Mouse (Mus musculus) heart, embryonic 12.5 days (tissue): ENCODE results near the gene Por. TPM values are rescaled to one million over a fixed set of nuclear protein-coding genes. Genes with fewer than 3 reads are reported as not detected.

ENCODE experiments used
- ATAC-seq: fragments of 200-750 bp; cut with Nextera tagmentation; 2 replicates; pipeline ENCODE4 v1.8.0; 2017; ENCODE audit warnings: moderate TSS enrichment, moderate library complexity; ENCODE audit not compliant: insufficient number of reproducible peaks, low FRiP score
- H3K27ac ChIP-seq: fragments of 300-500 bp; sonication (generic); 2 replicates; pipeline ENCODE4 v1.5.1; 2016; ENCODE audit warnings: mild to moderate bottlenecking, moderate library complexity; ENCODE audit not compliant: poor library complexity, severe bottlenecking
- H3K27me3 ChIP-seq: fragments of 300-500 bp; sonication (generic); replicated peaks from 2 replicates; pipeline ENCODE4 v1.6.1; 2016; ENCODE audit warnings: mild to moderate bottlenecking, moderate library complexity
- H3K36me3 ChIP-seq: fragments of 300-500 bp; sonication (generic); 2 replicates; pipeline ENCODE4 v1.6.1; 2016; ENCODE audit warnings: mild to moderate bottlenecking, moderate library complexity
- H3K4me1 ChIP-seq: fragments of 300-500 bp; sonication (generic); replicated peaks from 2 replicates; pipeline ENCODE4 v1.6.1; 2016; ENCODE audit warnings: mild to moderate bottlenecking
- H3K4me2 ChIP-seq: fragments of 300-500 bp; sonication (generic); 2 replicates; pipeline ENCODE4 v1.6.1; 2016; ENCODE audit warnings: mild to moderate bottlenecking, moderate library complexity
- H3K4me3 ChIP-seq: fragments of 300-500 bp; sonication (generic); 2 replicates; pipeline ENCODE4 v1.5.1; 2016; ENCODE audit warnings: mild to moderate bottlenecking
- H3K9ac ChIP-seq: fragments of 300-500 bp; sonication (generic); 2 replicates; pipeline ENCODE4 v1.6.1; 2016; ENCODE audit warnings: mild to moderate bottlenecking, moderate library complexity
- H3K9me3 ChIP-seq: fragments of 300-500 bp; sonication (generic); replicated peaks from 2 replicates; pipeline ENCODE4 v1.6.1; 2016; ENCODE audit warnings: mild to moderate bottlenecking, moderate library complexity
- WGBS: fragments of 180-500 bp; shearing (Covaris S2); methylation state at CpG from one replicate; pipeline ENCODE4 v1.1.7; 2016; 5-methylcytosine and 5-hydroxymethylcytosine counted together
- polyA plus RNA-seq: library from polyadenylated mRNA; unstranded; fragments of >200 nt; fragmentation: Nextera tagmentation; extraction: Ambion mirVana; gene quantifications from 2 replicates; pipeline ENCODE4 v1.2.1, GENCODE M21; 2016

Por gene
- polyA plus RNA-seq, 1 experiment from 2014 or later: 54.0 TPM

DNA sequence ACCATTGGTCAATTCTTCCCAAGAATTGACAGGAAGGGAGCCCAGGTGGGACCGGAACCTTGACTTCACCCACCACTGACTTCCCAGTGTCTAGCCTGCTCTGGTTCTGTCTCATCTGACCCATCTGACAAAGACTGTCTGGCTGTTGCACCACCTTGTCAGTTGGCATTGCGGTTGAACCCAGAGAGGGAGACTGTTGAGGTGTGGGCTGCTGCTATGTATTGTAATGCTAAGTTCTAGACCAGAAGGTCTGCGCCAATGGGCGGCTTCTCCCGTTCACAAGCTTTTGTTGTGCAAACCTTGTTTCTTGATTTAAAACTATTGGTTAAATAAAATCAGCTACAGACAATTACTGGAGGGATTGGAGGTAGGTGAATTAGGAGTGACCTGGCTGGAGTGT lies 12.7 kb upstream of the Por start:
- H3K9me3 ChIP-seq: no peaks in the 10 kb centered on the region
- H3K4me1 ChIP-seq: peaks cover 9% of the 10 kb centered on the region; the same call in 1 of the 2 replicates
- no peaks in the 10 kb centered on the region for H3K27me3 ChIP-seq
- no peak overlapping the region for H3K4me3 ChIP-seq
- H3K4me2 ChIP-seq: no peak overlapping the region
- no peaks in the 10 kb centered on the region for H3K36me3 ChIP-seq
- no peak overlapping the region for H3K27ac ChIP-seq
- 81% methylated on average over 5 of the region's 5 CpGs for WGBS
- H3K9ac ChIP-seq: no peak overlapping the region
- no peak for ATAC-seq

DNA sequence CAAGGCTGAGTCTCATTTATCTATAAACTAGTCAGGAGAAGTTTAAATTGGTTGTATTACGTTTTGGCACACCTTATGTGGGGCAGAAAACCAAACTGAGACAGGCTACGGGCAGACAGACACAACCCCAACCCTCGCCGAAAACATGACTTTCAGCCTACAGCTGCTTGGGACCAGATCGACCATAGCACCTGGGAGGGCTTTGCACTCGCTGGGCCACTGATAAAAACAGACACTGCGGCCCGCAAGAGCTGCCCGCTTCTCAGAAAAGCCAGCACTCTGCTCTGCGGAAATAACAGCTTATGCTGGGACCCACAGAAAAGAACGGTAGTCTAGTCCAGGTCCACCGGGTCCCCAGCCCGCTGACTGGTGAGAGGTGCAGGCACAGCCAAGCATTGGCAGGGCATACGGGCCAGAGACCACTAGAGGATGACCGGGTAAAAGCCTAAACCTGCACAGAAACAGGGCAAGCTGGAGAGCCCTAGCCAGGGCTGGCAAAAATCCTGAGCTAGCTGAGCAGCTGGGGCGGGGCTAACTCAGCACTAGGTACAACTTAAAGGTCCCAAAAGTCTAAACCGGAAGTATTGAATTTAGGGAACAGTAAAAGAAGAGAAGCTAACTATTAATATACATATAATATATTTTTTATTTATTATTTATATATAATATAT lies 12.0 kb upstream of the Por start:
- WGBS: 39% methylated on average over 17 of the region's 17 CpGs
- no peak for ATAC-seq
- Histone ChIP-seq H3K27ac (no peak overlapping the region), H3K9ac (no peak overlapping the region), H3K4me3 (no peak overlapping the region), H3K27me3 (no peaks in the 10 kb centered on the region), H3K36me3 (no peaks in the 10 kb centered on the region), H3K4me1 (peaks cover 9% of the 10 kb centered on the region; the same call in 1 of the 2 replicates), H3K4me2 (peak overlapping the region; percentile 47), H3K9me3 (no peaks in the 10 kb centered on the region)

DNA sequence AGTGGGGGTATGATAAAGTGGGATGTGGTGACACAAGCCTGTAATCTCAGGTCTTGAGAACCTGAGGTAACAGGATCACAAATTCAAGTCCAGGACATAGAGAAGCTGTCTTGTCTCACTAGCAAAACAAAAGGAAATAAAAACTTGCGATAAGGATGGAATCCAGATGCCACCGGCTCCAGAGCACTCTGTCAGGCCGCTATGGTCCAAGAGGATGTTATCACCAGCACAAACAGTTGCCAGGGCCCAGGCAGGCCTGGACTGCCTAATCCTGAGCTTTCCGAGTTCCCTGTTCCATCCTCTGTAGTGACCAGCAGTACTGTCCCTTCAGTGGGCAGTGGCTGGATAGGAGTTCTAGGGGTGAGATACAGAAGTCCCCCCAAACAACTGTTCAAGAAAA lies 9.9 kb upstream of the Por start:
- H3K4me2 ChIP-seq: no peak overlapping the region
- H3K9ac ChIP-seq: no peak overlapping the region
- no peaks in the 10 kb centered on the region for H3K9me3 ChIP-seq
- peaks cover 9% of the 10 kb centered on the region; the same call in 1 of the 2 replicates for H3K4me1 ChIP-seq
- no peaks in the 10 kb centered on the region for H3K27me3 ChIP-seq
- H3K4me3 ChIP-seq: no peak overlapping the region
- ATAC-seq: no peak
- WGBS: 14% methylated on average over 4 of the region's 4 CpGs
- no peaks in the 10 kb centered on the region for H3K36me3 ChIP-seq
- no peak overlapping the region for H3K27ac ChIP-seq

GRCm38 (mm10) chr5:135660535-135660934 lies 9.3 kb upstream of the Por start:
- WGBS: 79% methylated on average over 7 of the region's 7 CpGs
- no peak overlapping the region for H3K9ac ChIP-seq
- no peak overlapping the region for H3K4me2 ChIP-seq
- H3K4me3 ChIP-seq: no peak overlapping the region
- H3K27me3 ChIP-seq: no peaks in the 10 kb centered on the region
- H3K27ac ChIP-seq: no peak overlapping the region
- peaks cover 9% of the 10 kb centered on the region; the same call in 1 of the 2 replicates for H3K4me1 ChIP-seq
- H3K36me3 ChIP-seq: no peaks in the 10 kb centered on the region
- H3K9me3 ChIP-seq: no peaks in the 10 kb centered on the region; the same call in 1 of the 2 replicates
- no peak for ATAC-seq

- H3K4me3 ChIP-seq: no peak overlapping the region
- no peak for ATAC-seq
- no peaks in the 10 kb centered on the region for H3K36me3 ChIP-seq
- H3K4me1 ChIP-seq: no peaks in the 10 kb centered on the region
- H3K27me3 ChIP-seq: no peaks in the 10 kb centered on the region
- peaks cover 6% of the 10 kb centered on the region; the same call in 1 of the 2 replicates for H3K9me3 ChIP-seq
- H3K4me2 ChIP-seq: no peak overlapping the region
- WGBS: 87% methylated on average over 5 of the region's 5 CpGs
- H3K27ac ChIP-seq: no peak overlapping the region
- H3K9ac ChIP-seq: no peak overlapping the region
Measured at GRCm38 (mm10) chr5:135666890-135667289, 2.9 kb upstream of the Por start.

DNA sequence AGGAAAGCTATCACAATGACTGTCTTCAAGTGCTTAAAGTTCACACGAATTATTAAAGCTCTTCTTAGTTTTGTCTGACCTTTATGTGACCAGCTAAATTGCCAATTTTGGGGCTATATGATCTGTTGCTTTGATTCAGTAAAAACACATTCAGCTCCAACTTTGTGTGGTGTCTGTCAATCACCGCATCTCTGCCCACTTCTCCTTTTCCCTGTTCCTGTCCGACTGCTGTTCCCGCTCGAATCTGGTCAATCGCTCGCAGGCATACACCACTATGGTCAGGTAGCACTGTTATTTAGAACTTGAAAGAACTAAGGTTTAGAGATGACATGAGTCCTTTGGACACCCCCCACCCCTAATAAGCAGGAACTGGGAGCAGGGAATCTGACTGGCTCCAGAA lies 1.8 kb upstream of the Por start:
- peaks cover 6% of the 10 kb centered on the region; the same call in 1 of the 2 replicates for H3K9me3 ChIP-seq
- H3K9ac ChIP-seq: no peak overlapping the region
- no peak overlapping the region for H3K4me2 ChIP-seq
- H3K4me3 ChIP-seq: no peak overlapping the region
- H3K27me3 ChIP-seq: no peaks in the 10 kb centered on the region
- no peak for ATAC-seq
- no peaks in the 10 kb centered on the region for H3K4me1 ChIP-seq
- no peaks in the 10 kb centered on the region for H3K36me3 ChIP-seq
- no peak overlapping the region for H3K27ac ChIP-seq
- WGBS: 76% methylated on average over 7 of the region's 7 CpGs

DNA sequence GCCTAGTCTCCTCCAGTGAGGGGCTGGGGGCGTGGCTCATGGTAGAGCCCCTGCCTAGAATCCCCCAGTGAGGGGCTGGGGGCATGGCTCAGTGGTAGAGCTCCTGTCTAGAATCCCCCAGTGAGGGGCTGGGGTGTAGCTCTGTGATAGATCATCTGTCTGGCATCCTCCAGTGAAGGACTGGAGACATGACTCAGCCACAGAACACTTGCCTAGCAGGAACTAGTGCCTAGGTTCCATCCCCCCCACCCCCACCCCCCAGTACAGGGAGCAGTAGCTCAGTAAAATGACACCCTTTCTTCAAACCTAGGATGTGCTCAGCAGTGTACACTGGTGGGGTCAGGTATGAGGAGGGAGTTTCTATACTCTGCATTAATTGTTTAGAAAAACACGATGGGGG lies 1.0 kb downstream of the Por start:
- Histone ChIP-seq H3K4me1 (peaks cover 8% of the 10 kb centered on the region), H3K36me3 (no peaks in the 10 kb centered on the region), H3K4me3 (no peak overlapping the region), H3K9me3 (peaks cover 4% of the 10 kb centered on the region; the same call in 1 of the 2 replicates), H3K9ac (no peak overlapping the region), H3K27ac (no peak overlapping the region), H3K27me3 (peaks cover 10% of the 10 kb centered on the region), H3K4me2 (no peak overlapping the region)
- WGBS: 75% methylated on average over 2 of the region's 2 CpGs
- no peak for ATAC-seq

GRCm38 (mm10) chr5:135672509-135672908 lies 2.7 kb downstream of the Por start:
- H3K9ac ChIP-seq: no peak overlapping the region
- WGBS: 61% methylated on average over 4 of the region's 4 CpGs
- no peaks in the 10 kb centered on the region for H3K36me3 ChIP-seq
- no peak overlapping the region for H3K4me2 ChIP-seq
- no peaks in the 10 kb centered on the region for H3K9me3 ChIP-seq
- no peak overlapping the region for H3K4me3 ChIP-seq
- peaks cover 14% of the 10 kb centered on the region for H3K27me3 ChIP-seq
- H3K4me1 ChIP-seq: peaks cover 8% of the 10 kb centered on the region
- no peak for ATAC-seq
- H3K27ac ChIP-seq: no peak overlapping the region

DNA sequence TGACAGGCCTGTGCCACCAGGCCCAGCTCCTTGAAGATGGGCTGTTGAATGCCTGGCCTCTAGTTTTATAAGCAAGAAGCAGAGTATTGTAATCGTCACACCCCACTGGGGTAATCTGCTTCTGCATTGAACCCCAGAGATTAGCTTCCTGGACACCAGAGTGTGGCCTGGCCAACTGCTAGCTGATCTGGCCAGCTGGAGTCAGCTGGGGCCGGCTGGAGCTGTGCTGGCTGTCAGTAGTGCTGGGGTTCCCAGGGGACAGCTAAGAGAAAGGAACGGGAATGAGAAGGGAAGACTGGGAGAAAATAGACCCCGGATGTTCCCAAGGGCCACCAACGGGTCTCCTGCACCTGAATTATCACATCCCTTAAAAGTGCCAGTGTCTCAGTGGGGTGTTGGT lies 3.1 kb downstream of the Por start:
- Histone ChIP-seq H3K27me3 (peaks cover 14% of the 10 kb centered on the region), H3K36me3 (no peaks in the 10 kb centered on the region), H3K27ac (no peak overlapping the region), H3K9me3 (no peaks in the 10 kb centered on the region), H3K9ac (no peak overlapping the region), H3K4me1 (peaks cover 8% of the 10 kb centered on the region), H3K4me2 (no peak overlapping the region), H3K4me3 (no peak overlapping the region)
- no peak for ATAC-seq
- 48% methylated on average over 5 of the region's 5 CpGs for WGBS

- Histone ChIP-seq H3K36me3 (no peaks in the 10 kb centered on the region), H3K4me1 (peaks cover 8% of the 10 kb centered on the region), H3K27ac (no peak overlapping the region), H3K27me3 (peaks cover 14% of the 10 kb centered on the region), H3K9ac (no peak overlapping the region), H3K4me2 (0 out of 2 replicates have a peak overlapping the region, but pooled peaks have one; percentile 24), H3K9me3 (no peaks in the 10 kb centered on the region), H3K4me3 (no peak overlapping the region)
- WGBS: 35% methylated on average over 3 of the region's 3 CpGs
- ATAC-seq: no peak
Measured at GRCm38 (mm10) chr5:135674349-135674775, 4.5 kb downstream of the Por start.

GRCm38 (mm10) chr5:135674821-135675220 lies 5.0 kb downstream of the Por start:
- H3K4me2 ChIP-seq: 0 out of 2 replicates have a peak overlapping the region, but pooled peaks have one; percentile 24
- H3K27ac ChIP-seq: no peak overlapping the region
- H3K4me3 ChIP-seq: no peak overlapping the region

DNA sequence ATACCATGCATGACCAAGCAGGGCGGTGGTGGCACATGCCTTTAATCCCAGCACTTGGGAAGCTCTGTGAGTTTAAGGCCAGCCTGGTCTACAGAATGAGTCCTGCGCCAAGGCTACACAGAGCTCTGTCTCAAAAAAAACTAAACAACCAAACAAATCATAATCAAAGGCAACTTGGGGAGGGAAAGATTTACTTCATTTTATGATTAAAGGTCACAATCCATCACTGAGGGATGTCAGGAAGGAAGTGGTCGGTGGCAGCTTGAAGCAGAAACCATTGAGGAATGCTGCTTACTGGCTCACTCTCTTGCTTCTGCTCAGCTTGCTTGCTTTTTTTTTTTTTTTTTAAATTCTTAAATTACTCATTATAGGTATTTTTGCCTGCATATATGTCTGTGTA lies 6.9 kb downstream of the Por start:
- no peak overlapping the region for H3K9ac ChIP-seq
- no peak overlapping the region for H3K4me2 ChIP-seq
- no peak overlapping the region for H3K4me3 ChIP-seq
- ATAC-seq: no peak
- H3K36me3 ChIP-seq: no peaks in the 10 kb centered on the region
- peaks cover 14% of the 10 kb centered on the region for H3K27me3 ChIP-seq
- no peak overlapping the region for H3K27ac ChIP-seq
- WGBS: 72% methylated on average over 3 of the region's 3 CpGs
- H3K9me3 ChIP-seq: no peaks in the 10 kb centered on the region
- peaks cover 8% of the 10 kb centered on the region for H3K4me1 ChIP-seq

More at GRCm38 (mm10) chr5:135674821-135675220, 5.0 kb downstream of the Por start:
- peaks cover 14% of the 10 kb centered on the region for H3K27me3 ChIP-seq
- peaks cover 8% of the 10 kb centered on the region for H3K4me1 ChIP-seq
- no peak for ATAC-seq
- no peak overlapping the region for H3K9ac ChIP-seq
- no peaks in the 10 kb centered on the region for H3K36me3 ChIP-seq
- no peaks in the 10 kb centered on the region for H3K9me3 ChIP-seq
- WGBS: 3% methylated on average over 11 of the region's 11 CpGs
